Mouse (Mus musculus) yolk sac, embryonic 10.5 days (tissue): ENCODE data around the gene Nhlrc1.
A peak's percentile ranks its signal among the peaks of the same experiment; 100 is the strongest.

Source experiments
- DNase-seq: peaks from one replicate; pipeline ENCODE4 v3.0.0-alpha.2; 2017; ENCODE audit warnings: low spot score

Nhlrc1 gene

DNA sequence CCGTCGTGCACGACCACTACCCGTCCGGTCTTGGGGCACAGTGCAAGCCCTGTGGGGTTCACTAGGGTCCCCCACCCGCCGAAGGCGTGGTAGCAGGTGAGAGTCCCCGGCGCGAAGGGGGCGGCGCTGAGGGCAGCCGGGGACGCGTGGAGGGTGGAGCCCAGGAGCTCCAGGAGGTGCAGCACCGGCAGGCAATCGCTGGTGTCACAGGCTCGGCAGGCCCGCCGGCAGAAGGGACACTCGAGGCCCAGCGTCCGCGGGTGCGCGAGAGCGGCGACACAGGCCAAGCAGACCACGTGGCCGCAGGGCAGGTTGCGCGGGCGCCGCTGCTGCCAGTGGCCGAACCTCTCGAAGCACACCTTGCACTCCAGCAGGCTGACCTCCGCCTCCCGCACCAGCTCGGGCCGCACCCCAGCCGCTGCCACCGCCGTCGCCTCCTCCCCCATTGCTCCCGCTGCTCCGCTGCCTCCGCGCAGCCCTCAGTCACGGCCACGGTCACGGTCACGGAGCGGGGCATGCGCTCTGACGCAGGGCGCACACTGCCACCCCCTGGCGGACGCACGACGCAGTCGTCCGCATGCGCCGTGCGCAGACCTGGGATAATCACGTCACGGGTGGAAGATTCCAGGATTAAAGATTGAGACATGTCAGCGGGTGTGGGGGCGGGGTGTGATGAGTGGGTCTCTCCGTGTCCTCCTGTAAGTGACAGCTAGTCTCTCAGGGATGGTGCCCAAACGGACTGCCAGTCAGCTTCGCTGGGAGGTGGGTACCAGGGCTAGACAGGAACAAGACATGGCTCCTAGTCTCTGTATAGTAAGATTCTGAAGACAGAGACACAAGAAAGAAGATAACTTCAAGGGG is at the start of gene Nhlrc1:
Gene Nhlrc1 (minus strand): TSS at position 517 of the 861 bp plus-strand sequence.
- peak; percentile 27 for DNase-seq

DNA sequence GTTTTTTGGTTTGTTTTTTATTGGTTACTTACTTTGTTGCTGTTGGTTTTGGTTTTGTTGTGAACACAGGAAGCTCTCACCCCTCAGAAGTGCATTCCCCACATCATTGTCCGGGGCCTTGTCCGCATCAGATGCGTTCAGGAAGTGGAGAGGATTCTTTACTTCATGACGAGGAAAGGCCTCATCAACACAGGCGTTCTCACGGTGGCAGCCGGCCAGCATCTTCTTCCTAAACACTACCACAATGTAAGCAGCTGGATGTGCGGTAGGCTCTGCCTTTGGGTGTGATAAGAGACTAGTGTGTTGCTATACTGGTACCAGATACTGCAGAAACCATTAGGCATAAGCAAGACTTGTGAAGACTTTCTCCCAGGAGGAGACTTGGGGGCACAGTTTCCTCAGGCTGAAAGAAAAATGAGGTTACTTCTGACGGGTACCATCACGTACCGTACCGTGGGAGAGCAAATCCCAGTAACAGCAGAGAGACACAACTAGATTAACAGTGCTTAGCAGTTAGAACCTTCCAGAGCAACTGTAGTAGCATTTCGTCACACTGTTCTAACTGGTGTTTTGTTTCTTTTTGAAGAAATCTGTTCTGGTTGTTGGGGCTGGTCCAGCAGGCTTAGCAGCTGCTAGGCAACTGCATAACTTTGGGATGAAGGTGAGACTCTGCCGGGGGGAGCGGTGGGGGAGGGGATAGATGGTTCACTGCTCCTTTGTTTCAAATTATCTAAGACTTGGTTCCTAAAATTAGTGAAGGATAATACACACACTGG is 49.5 kb upstream of the Nhlrc1 start:
- no peak for DNase-seq

DNA sequence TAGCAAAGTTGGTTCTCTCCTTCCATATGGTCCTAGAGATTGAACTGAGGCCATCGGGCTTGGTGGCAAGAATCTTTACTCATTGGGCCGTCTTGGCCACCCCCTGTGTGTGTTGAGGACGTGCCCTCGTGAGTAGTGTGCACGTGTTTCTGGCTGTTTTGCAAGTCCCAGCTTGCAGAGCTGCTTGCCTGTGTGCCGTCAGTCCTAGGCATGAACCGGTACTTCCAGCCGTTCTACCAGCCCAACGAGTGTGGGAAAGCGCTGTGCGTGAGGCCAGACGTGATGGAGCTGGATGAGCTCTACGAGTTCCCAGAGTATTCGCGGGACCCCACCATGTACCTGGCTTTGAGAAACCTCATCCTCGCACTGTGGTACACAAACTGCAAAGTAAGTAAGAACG is 48.1 kb upstream of the Nhlrc1 start:
- DNase-seq: no peak

GRCm38 (mm10) chr13:47056781-47057180 is 42.1 kb upstream of the Nhlrc1 start:
- no peak for DNase-seq

DNA sequence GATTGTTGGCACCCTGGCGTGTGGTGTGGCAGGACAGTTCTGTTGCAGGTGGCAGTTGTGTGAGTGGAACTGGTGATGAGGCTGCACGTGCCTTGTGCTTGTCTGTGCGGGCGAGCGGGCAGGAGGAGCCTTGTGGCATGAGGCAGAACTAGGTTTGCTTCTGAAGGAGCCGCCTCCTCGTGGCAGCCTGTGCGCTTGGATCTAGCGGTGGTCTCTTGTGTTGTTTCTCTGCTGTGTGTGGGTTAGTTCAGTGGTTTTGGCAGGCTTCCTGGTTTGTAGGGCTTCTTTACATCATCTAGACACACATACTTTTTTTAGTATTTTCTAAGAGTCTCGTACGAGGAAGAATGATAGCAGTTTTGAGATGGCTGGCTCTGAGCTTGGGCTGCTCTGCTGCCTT is 41.5 kb upstream of the Nhlrc1 start:
- no peak for DNase-seq

DNA sequence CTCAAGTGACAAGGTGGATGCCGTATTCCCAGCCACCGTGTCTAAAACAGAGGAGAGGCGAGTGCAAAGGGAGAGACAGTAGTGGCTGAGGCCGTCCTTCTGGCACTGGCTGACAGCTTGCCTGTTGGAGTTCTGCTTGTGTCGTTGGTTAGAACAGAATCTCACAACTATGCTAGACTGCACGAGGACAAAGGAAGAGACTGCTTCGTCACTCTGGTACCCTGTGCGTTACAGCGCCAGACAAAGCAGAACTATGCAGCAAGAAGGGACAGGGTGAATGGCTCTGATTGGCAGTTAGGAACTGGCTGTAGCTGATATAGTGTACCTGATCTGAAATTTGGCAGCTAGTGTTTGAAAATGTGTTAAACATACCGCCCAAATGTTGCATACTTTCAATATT is 39.3 kb upstream of the Nhlrc1 start:
- DNase-seq: no peak

- DNase-seq: no peak
These were observed 35.4 kb upstream of the Nhlrc1 start for GRCm38 (mm10) chr13:47050009-47050408.

DNA sequence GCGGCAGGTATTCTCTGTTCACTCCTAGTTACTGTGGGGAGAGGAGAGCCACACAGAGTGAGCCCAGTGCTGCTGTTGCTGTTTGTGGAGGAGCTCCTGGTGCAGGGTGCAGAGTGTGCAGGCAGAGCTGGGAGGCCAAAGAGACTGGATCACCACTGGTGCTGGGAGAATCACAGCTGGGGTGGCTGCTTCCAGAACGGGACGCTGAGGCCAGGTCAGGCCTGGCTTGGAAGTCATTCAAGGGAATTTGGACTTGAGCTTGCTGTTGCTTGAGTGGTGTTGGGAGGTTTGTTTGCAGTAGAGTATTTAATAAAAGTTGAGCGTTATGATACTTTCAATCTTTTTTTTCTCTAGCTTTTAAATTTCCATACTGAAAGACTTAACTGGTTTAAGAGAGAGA is 33.3 kb upstream of the Nhlrc1 start:
- no peak for DNase-seq

DNA sequence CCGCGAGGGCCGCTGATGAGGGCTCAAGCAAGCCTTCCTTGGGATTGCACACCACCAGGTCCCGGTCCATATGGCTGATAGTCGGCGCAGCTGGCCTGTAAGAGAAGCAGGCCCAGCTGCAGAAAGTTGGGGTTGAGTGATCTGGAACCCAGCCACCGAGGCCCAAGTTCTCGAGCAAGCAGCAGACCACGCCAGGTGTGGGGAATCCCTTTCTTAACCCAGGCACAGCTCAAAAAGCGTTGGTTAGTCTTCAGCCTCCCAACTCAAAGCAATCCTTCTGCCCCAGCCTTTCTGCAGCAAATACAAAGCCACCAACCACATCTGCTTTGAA is 29.9 kb upstream of the Nhlrc1 start, which contains the start of gene Tpmt:
Gene Tpmt (minus strand): TSS at position 121 of the 331 bp plus-strand sequence.
- DNase-seq: no peak

DNA sequence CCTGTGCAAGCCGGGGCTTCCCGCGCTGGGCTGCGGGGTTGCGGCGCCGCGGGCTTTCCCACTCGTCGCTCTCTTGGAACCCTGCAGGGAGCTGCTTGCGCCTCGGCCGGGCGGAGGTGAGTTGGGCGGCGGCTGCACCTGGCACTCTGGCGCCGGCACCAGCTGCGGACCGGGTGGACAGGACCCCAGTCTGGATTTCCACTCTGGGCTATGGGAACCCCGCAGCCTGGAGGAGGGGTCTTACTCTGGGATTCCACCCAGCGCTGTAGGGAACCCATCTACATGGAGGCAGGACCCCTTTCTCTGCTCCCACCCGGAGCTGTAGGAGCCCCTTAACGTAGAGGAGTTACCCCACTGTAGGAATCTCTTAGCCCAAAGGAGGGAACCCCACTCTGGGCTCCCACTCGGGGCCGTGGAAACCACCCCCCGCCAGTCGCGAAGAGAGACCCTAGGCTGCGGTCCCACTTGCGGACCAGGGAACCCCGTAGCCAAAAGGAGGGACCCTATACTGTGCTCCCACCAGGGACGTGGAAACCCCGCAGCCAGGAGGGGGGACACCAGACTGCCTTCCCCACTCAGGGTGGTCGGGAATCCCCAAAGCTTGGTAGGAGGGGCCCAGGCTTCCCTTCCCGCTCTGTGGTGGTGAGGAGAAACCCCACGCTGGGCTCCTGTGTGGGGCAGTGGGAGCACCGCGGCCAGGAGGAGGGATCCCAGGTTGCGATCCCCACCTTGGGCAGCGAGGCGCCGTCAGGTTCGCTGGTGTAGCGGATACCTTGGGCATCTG is 29.4 kb upstream of the Nhlrc1 start:
- no peak for DNase-seq

GRCm38 (mm10) chr13:47043030-47043680 is 28.5 kb upstream of the Nhlrc1 start, which contains the start of gene Kdm1b:
Kdm1b (plus strand) TSS chr13:47043499.
- peak; percentile 99 for DNase-seq

DNA sequence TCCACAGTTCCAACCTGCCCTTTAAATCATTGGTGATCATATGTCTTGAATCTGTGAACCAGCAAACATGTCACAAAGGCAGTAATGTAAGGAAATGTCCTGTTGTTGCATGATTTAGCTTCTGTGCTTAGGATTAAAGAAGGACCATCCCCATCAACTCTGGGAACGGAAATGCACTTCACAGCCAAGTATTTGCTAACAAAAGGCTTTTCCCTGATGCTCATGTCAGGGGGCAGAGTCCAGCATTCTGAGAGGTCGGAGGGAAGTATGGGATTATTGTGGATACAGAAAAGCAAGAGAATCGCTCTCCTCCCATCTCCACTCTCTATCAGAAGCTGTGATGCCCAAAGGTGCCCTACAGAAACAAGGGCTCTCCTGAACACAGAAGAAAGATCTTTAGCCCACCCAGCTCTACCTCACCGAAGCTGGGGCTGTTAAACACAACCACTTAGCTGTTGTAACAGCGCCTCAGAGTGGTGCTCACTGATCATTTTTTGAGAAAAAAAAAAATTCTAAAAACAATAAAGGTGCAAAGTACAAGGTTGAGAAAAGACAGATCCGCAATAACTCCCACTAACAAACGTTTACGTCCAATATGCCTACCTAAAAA is 27.5 kb upstream of the Nhlrc1 start:
- peak; percentile 44 for DNase-seq

DNA sequence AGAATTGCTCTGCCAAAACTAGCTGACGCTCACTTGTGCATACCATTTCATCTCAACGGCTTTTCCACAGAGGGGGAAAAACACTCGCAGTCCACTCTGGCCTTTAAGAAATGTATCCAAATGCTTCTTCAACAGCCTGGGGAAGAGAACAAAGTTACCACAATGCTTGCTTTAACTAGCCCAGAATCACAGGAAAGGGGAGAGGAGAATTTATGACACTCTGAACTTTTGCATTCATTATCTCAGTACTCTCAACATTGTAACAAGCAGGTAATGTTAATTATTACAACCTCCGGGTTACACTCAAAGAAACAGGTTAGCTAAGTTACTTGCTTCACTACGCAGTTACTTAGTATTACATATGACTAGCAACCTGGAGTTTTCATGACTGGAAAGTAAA is 25.4 kb upstream of the Nhlrc1 start:
- no peak for DNase-seq

GRCm38 (mm10) chr13:47037946-47038345 is 23.3 kb upstream of the Nhlrc1 start:
- DNase-seq: no peak

- DNase-seq: no peak
These were observed 19.0 kb upstream of the Nhlrc1 start for GRCm38 (mm10) chr13:47033602-47034001.

GRCm38 (mm10) chr13:47030376-47031107 is 15.9 kb upstream of the Nhlrc1 start:
- no peak for DNase-seq

- DNase-seq: no peak
These were observed 6.1 kb upstream of the Nhlrc1 start for GRCm38 (mm10) chr13:47020798-47021197.

- no peak for DNase-seq
These were observed 5.1 kb upstream of the Nhlrc1 start for GRCm38 (mm10) chr13:47019774-47020173.

GRCm38 (mm10) chr13:47017259-47017658 is 2.6 kb upstream of the Nhlrc1 start:
- DNase-seq: no peak

- no peak for DNase-seq
These were observed 498 bp upstream of the Nhlrc1 start for GRCm38 (mm10) chr13:47015195-47015501.

GRCm38 (mm10) chr13:47013740-47014139 is 910 bp downstream of the Nhlrc1 start:
- DNase-seq: no peak
